Mouse (Mus musculus) frontal cortex, postnatal 25 days (tissue): ENCODE measurements at regions not wholly inside any gene's neighbourhood (a gene's known extent, or its start where the extent isn't known, plus 50 kb on each side); places are given as distances from the start of the nearest gene placed in this dataset.
"Not testable (repeated sequence)": the region's sequence is repeated elsewhere in the genome, so short reads cannot be mapped to it uniquely, and the experiment has no call there.

Experiments used
- DNase-seq, 2 experiments: peaks; one replicate each; pipeline ENCODE4 v3.0.0; 2022; ENCODE audit warnings: low spot score in 2 of 2

DNA sequence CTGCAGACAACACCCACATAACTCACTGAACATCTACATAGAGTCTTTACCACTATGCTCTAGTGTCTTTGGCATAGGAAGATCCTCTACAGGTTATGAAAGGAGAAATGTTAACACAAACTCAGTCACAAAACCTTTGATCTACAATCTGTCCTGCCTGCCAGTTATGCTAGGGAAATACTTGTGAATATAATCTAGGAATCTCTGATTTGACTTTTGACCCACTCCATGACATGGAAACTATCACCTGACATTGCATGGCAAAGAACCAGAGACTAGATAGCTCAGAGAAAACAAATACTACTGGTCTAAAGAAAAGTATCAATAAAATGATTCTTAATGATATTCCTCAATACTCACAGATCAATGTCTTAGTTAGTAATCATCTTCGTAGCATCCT is 524.3 kb upstream of the Kif18a start:
- DNase-seq = no peak

DNA sequence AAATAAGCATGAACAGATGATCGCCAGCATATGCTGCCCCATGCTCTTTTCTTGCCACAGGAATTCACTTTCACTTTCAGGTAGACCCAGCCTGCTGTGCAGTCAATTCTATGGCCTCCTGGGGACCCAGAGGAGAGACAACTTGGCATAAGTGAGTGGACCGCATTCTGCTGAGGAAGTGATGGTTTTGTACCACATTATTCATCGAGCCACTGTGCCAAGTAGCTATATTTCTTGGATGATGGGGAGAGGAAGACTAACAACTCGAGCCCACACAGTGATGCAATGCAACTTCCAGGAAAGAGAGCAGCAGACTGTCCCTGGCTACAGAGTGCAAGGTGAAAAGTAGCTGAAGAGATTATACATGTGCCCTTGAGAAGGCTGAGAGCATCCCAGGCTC is 515.8 kb upstream of the Kif18a start:
- no peak for DNase-seq

DNA sequence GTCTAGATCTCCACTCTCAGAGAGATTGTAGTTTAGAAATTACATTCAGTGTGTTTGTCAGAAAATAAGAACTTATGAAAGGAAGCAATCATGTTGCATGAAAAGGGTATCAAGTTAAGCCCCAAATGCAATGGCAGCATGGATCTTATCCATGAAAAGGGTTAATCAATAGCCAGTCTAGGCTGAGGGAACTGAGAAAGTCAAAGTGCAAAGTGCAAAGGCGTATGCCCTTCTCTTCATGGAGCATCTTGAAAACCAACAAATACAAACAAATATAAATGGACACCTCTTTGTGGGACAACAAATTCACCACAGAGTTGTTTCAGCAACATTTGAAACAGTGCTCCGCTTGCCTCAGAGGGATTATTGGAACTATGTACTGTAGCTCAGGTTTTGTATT is 514.1 kb upstream of the Kif18a start:
- DNase-seq = no peak

DNA sequence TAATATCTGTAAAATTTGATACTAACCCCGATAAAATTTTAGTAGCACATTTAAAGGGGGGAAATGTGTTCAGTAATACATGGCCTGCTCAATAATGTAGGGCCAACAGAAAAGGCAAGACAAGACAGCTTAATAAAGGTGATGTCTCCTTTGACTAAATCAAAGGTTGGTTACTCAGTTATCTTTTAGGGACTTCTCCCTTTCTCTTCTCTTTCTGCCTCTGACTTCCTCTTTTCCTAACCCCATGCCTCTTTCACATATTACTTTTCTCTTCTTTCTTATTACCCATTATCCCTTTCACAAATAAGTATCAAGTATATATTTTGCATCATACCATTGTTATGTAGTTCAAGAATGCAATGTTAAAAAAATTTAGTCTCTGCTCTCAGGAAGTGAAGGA is 510.2 kb upstream of the Kif18a start:
- DNase-seq = no peak

DNA sequence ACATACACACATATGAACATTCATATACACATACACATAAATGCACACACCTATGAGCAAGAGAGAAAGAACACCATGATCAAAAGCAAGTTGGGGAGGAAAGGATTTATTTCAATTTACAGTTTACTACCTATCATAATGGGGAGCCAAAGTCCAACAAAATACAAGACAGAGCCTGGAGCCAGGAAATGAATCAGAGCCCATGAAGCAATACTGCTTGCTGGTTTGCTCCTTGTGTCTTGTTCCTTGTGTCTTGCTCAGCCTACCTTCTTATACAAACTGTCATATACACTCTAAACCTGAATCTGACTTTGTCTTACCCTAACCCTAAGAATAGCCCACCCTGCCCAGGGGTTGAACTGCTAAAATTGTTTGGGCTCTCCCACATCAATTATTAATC is 497.1 kb upstream of the Kif18a start:
- no peak for DNase-seq

DNA sequence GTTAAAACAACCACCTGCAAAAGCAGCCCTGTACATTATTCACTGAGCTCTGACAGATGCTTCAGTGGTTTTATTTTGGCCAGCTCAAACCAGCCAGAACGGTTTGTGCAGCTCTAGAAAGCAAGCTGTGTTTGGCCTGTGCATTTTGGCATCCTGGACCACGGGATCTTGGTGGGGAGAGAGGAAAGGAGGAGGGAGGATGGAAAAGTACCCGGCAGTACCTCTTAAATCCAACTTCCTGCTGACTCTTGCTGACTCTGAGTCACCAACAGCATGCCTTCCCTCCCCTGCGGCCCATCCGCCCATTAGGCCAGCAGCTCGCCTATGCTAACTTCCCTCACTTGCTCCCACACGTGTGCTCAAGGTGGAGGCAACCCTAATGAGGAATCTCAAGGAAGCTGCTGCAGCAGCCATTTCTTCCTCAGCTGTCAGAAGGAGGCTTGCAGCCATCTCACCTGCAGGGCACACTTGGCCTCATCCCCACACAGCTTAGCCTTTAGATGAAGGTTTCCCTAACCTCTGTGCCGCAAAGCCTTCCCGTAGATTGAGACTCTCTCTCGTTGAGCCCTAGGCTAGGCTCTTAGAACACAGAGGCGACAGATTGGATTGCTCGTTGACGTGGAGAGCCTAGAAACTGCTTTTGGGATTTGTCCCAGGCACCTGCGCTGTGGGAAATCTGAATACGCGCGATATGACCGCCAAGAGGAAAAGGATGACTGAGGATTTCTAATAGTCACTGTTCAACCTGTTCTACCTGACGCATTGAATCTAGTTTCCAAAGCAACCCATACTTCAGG is 495.2 kb upstream of the Kif18a start:
- DNase-seq = no peak

DNA sequence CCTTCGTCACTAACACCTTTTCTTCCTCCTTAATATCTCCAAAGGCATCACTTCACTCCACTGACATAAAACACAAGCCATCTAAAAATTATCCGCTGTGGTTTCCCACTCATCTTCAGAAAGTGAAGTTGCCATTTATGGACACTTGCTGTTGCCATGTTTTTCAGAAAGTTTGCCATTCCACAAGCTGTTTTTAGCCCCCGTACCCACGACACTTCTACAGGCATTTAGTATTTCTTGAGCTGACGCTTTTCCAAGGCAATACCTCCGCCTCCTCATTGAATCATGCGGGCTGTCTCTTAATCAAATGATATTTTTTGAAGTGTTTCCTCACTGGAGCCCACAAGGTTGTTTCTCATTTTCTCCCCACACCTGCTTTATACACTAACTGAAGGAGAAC is 491.4 kb upstream of the Kif18a start:
- DNase-seq = peak in 1 of 2 experiments; percentile 7

DNA sequence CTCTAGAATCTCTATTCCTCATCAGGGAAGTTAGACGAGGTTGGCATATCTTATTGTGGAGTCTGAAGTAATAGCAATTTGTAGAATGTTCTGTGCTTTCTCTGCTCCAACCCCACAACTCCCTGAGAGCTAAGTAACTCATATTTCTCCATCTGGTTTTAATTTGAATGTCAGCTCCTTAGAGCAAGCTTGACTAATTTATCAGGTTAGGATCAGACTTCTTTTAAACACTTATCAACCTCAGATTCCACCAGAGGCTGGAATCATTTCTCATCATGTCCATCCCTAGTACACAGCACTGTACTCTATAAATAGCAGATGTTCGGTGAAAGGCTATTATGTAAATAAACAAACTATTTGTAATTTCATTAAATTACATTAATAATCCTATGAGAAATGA is 485.4 kb upstream of the Kif18a start:
- DNase-seq = no peak

DNA sequence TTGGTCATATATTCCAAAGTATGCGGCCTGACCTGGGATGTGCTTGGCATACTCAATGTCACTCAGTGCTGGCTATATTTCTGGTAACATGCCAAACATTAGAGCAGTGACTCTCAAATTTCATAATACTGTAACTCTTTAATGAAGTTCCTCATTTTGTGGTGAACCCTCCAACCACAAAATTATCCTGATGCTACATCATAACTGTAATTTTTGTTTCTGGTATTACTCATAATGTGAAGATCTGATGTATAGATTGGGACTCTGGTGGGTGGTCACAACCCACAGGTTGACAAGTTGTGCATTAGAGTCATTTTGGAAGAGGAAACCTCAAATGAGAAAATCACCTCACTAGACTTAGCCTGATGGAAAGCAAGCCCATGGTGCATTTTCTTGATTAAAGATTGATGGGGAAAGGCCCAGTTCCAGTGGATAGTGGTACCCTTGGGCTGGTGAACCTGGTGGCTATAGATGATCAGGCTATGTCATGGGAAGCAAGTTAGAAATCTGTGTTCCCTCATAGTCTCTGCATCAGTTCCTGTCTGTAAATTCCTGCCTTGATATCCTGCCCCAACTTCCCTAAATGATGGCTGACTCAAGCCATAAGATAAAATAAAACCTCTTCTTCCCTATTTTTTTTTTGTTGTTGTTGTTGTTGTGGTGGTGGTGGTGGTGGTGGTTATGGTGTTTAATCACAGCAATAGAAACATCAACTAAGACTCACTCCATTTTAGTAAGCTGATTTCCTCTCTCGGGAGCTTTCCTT is 483.5 kb upstream of the Kif18a start:
- DNase-seq = no peak

DNA sequence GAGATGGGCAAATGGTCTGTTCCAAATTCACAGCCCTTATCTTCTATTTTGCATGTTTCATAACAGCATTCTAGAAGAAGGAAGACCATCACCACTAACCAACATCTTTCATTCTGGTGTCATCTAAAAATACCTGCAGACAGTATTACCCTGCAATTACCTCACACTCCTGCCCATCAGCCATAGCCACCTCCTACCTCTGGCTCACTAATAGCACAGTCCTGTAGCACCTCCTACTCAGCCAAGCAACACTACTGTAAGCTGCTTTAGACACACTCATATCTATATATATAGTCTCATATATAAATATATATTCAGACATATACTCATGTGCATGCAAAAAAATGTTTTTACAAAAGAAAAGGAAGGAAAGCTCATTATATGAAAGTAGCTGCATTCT is 468.2 kb upstream of the Kif18a start:
- no peak for DNase-seq

DNA sequence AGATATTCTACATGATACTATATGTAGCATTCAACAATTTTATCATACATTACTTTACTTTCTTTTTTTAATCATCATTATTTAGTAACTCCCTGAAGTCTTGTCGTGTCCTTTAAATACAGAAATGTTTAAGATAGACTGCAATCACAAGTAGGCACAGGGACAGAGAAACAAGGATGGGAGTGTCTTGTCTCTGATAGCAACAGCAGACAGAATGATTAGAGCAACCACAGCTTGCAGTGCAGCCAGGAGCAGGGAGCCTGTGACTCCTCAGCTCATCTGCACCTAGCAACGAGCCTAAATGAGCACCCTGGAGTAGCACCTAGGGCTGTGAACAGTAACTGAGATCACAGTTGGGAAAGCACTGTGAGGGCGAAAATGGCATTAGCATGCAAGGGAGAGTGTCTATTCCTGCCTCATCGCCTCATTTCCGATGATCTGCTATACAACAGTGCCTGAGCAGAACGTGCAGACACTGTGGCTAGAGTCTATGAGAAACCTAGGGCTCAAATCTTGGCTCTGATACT is 467.4 kb upstream of the Kif18a start:
- peak in 1 of 2 experiments; percentile 17 for DNase-seq

DNA sequence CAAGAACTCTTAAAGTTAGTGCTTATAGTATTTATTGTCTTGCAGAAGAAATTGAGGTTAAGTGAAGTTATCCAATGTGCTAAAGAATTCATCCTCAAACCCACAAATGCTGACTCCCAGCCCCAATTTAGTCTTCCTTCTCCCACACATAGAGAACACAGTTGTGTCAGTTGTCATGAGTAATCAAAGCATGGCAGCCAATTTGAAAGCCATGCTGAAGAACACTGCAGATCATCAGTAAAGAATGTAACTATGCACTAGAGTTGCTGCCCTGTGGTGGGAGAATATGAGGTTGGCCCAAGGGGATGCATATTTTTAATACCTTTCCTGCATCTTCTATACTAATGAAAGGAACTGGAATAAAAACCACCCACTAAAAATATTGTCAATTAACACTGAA is 464.0 kb upstream of the Kif18a start:
- no peak for DNase-seq

DNA sequence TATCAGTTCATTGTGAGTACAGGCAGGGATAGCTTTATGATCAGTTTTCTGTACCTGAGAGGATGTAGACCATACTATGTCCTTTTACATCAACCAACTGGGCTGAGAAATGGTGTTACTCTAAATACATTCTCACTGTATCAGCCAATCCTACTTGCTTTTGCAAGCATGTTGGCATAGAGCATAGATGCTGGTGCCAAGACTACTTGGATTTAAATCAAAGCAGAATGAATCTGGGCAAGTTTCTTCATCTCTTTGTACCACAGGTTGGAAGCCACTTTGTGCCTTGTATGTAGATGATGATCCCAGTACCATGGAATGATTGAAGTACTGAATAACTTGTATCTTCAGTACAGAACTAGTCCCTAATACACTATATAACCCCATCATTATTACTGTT is 456.5 kb upstream of the Kif18a start:
- no peak for DNase-seq

DNA sequence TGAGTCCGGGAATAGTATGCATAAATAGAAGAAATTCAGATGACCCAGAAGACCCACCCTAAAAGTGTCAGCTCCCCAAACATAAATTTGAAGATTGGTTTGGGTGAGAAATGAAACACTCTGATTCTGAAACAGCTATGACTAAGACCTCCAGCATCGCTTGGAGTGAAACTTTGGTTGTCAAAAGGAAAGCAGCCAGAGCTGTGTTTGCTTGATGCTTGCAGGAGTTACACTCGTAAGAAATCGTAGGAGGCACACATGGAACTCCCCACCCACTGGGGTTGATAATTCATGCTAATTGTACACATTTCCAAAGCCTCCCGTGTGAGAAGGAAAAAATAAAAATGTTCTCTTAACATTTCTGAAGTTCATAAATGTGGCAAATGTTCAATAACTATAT is 454.6 kb upstream of the Kif18a start:
- no peak for DNase-seq

DNA sequence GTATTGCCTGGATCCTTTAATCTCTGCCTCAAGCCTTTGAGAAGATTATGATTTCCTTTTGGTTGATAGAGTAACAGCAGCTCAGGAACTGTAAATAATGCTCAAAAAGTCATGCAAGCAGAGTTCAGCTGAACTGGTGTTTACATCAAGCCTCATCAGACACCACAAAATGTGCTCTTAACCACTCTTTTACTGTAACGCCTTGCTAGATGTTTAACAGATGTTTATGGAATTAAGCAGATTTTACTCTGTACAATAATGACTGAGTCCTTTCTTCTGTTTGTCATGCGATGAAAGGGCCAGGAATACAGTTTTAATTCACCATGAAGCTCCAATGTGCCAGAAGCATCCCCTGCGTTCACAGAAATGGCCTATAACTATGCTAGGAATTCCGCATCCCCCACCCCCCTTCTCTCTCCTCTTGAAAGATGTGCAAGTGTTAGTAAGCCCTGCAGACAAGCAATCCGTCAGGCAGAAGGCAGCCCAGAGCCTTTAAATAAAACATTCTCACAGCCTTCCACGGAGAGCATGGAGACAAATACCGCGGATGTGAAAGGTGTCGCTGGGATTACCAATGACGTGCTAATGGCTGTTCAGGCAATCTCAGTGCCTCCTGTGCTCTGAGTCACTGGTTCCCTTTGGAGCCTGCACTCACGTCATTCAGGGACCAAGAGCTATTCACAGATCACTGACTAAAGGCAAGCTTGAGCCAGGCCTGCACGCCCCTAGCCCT is 453.3 kb upstream of the Kif18a start:
- DNase-seq = no peak

DNA sequence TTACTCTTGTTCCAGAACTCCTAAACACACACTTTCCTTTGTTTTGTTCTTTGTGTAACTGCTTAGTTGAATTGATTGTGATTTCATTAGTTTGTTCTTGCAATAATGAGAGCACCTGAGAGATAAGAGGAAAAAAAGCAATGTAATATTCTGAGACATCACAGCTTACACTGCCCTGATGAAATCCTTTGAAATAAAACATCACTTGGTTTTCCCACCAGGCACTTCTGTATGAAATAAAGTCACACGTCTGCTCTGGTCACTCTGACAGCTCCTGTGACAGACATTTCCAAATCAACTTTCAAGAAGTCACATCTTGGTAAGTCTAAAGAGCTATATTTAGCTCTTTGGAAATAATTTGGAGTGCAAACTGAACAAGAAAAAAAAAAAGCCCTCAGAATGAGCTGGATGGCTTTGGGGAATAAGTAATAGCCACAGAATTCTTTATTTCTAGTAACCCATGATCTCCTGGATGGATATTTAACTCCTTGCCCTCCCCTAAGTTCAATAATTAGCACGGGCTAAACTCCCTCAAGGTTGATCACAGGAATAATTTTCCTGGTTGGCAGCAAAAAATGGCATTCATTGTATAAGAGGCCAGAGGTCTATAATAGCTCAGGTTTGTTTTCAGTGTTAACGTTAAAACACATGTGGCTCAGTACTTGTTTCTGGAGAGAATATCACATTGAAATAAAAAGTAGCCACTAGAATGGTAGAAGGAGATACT is 452.4 kb upstream of the Kif18a start:
- no peak for DNase-seq

DNA sequence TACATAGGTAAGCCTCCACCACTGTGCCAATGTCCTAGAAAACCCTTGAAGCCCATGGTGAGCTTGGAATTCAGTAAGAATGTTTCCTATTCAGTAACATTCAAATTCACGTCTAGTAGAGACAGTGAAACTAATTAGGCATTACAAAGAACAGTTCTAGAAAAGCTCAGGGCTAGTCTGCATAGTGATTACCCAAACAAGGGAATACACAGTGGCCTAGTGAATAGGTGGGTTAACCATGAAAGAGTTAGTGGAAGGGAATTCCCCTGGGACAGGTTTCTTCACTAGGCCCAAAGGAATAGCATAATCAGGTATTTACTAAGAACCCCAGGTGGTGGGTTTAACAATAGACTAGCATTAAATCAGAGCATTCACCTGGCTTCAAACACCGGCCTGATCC is 436.7 kb upstream of the Kif18a start:
- DNase-seq = not testable (repeated sequence)

DNA sequence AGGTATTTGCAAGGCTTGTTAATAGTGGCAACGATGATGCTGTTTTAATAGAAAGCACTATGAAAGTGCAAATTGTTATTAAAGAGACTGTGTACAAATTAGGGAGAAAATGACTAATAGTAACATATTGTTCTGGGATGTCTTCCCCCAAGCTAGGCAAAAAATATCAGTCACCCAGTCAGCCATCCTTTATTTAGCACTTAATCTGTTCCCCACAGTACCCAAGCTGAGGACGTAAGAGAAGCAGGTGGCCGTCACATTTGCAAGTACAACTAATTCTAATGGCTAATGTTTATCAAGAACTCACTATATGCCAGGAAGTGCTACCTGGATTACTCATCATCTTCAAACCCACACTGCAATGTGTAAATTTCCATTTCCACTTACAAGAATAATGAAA is 432.5 kb upstream of the Kif18a start:
- DNase-seq = no peak

DNA sequence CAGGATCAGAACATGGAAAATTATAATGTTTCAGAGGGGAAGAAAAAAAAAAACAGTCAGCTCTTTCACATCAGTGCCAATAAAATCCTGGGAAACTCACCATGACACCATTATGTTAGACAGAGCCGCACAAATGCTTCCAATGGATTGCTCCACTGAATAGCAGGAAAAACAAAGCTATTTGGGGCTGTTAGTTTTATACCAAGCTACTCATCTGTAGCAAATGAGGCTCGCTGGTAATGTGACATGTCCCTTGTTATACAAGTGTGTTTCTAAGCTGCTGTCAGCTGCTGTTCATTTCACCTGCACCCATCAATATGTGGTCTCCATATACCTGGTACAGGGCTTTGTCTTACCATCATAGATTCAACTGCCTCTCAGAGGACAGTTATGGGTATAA is 426.1 kb upstream of the Kif18a start:
- no peak for DNase-seq

DNA sequence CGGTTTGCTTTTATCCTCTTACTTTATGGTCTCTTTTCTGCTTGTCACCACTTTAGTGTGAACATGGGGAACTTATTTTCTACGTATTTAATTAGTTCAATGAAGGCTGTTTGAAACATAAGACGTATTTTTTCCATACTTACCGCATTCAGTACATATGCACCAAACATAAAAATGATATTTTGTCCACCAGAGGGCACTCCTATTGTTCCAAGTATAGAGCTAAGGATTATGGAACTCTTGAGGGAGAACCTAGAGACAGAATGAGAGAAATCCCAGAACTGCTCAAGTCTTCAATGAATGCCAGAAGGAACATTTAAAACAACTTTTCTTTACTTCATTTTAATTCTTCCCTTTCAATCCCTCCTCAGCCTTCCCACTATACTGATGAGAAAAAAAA is 403.4 kb upstream of the Kif18a start:
- no peak for DNase-seq

DNA sequence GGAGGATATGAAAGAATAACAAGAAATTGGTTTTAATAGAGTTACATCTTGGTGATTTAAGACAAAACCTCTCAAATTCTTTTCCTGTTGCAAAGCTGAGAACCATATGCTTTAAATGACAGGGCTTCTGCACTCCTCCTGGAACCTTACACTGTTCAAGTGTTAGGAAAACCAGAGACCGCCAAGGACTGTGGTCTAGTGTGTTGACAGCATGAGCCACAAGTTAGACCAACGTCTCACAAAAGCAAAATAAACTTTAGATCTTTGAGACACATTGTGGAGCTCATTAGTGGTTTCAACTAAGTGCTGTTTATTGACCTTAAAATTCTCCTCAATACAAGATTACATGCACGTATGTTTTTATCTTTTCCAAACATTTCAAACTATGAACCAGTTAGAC is 402.9 kb upstream of the Kif18a start:
- no peak for DNase-seq
